Mouse (Mus musculus) ES-E14 (cell line): ENCODE results near the gene Nucks1.

Source experiments
- MAFK ChIP-seq: IDR thresholded peaks from 2 replicates; pipeline ENCODE4 v1.6.1; 2014; ENCODE audit warnings: mild to moderate bottlenecking, low read depth, low read length, inconsistent platforms; ENCODE audit not compliant: insufficient read depth
- ZC3H11A ChIP-seq: IDR thresholded peaks from 2 replicates; pipeline ENCODE4 v1.6.1; 2012; ENCODE audit warnings: low read depth, mild to moderate bottlenecking, inconsistent platforms, low read length, borderline replicate concordance

- TF ChIP-seq MAFK (no peak), ZC3H11A (no peak)
Measured at GRCm38 (mm10) chr1:131972498-131973334, 62.4 kb downstream of the Nucks1 start.
